ENCODE assay signal across 8 mouse cellular contexts in the genomic region with DNA sequence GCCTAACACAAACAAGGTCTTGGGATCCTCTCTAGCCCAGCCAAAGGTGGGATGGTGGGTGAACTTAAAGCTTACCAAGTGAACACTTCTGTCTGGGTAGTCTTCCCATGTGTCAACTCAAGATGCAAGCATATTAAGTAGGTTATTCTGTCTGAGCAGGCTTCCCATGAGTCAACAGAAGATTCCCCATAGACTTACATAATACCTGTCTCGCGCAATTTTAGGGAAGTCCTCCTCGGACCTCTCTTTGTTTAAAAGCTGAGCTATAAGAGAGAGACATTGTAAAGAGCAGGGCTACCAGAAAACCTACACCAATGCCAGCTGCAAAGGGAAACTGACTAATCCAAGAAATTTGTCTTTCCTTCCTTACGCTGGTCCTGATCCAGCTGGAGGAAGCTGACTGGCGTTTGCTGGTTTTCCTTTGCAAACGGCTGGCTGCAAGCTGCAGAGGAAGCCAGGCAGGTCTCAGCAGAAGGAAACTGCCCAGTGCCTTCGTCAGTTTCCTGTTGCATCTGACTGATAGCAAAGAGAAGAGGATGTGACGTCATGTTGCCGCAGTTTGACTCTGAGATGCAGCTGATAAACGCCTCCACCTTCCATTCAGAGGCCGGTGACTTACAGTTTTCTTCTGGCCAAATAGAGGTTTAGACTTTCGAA. TPM values are rescaled to one million over a fixed set of nuclear protein-coding genes. Genes with fewer than 3 reads are reported as not detected.
DNase-seq lines count a peak whose midpoint lies in the region; ATAC-seq lines count a peak whose summit lies in the region.

No protein-coding gene starts in this region.

- intact Hi-C loops in heart, postnatal 14 days (cut with DNase I) = no loop called here

- no peaks in the 10 kb centered on the region for H3K9me3 ChIP-seq in embryonic facial prominence, embryonic 13.5 days

- peaks cover 7% of the 10 kb centered on the region; the same call in 1 of the 2 replicates for H3K4me1 ChIP-seq in embryonic facial prominence, embryonic 13.5 days

- peak overlapping the region; percentile 45 for H3K27ac ChIP-seq in embryonic facial prominence, embryonic 13.5 days

- 61% methylated on average over 12 of the region's 12 CpGs for WGBS in embryonic facial prominence, embryonic 13.5 days

- no peak overlapping the region for H3K9ac ChIP-seq in embryonic facial prominence, embryonic 13.5 days

- H3K36me3 ChIP-seq in embryonic facial prominence, embryonic 13.5 days = no peaks in the 10 kb centered on the region

- DNase-seq in 3134 (ENCODE audit: extremely low read depth, insufficient read length, low spot score) = peak; percentile 53
- DNase-seq in heart, postnatal 14 days = peak; percentile 56 to 65
- peak; percentile 75 for DNase-seq in liver
- DNase-seq in naive thymus-derived CD4-positive, alpha-beta T cell, adult 2 months (ENCODE audit: low read depth) = peak; percentile 94
- no peak for DNase-seq in cerebellum, postnatal 25 days
- no peak for DNase-seq in cerebellum, adult 11 months

- no peak overlapping the region for H3K4me3 ChIP-seq in embryonic facial prominence, embryonic 13.5 days

- 0 out of 2 replicates have a peak overlapping the region, but pooled peaks have one; percentile 16 for H3K4me2 ChIP-seq in embryonic facial prominence, embryonic 13.5 days

- no peaks in the 10 kb centered on the region for H3K27me3 ChIP-seq in embryonic facial prominence, embryonic 13.5 days

- ATAC-seq in CD4-positive, CD25-positive, alpha-beta regulatory T cell, adult 4 months = peak; percentile 96
- ATAC-seq in embryonic facial prominence, embryonic 13.5 days (ENCODE audit: insufficient number of reproducible peaks, insufficient read depth, low FRiP score, low TSS enrichment, low read depth) = no peak

RNA-seq across cellular contexts. Expression of a gene that starts 36.6 kb away (rescaled TPM):
- polyA plus RNA-seq in CD4-positive, CD25-positive, alpha-beta regulatory T cell, adult 4 months (2017; shearing (Covaris generic)) = 10 to 100 TPM; 42.2 to 62.3 TPM
- 19.2 and 20.6 TPM in 2 replicates for polyA plus RNA-seq in embryonic facial prominence, embryonic 13.5 days (2015; fragmentation: Nextera tagmentation; extraction: Ambion mirVana)
- 10 to 100 TPM; 28.0 to 28.3 TPM for total RNA-seq in heart, postnatal 14 days (2021)

RNA-seq across cellular contexts. Expression of a gene that starts 42.7 kb away (rescaled TPM):
- 1 to 10 TPM; 1.6 to 2.3 TPM for polyA plus RNA-seq in CD4-positive, CD25-positive, alpha-beta regulatory T cell, adult 4 months (2017; shearing (Covaris generic))
- 0.07 and 0.62 TPM in 2 replicates for polyA plus RNA-seq in embryonic facial prominence, embryonic 13.5 days (2015; fragmentation: Nextera tagmentation; extraction: Ambion mirVana)
- total RNA-seq in heart, postnatal 14 days (2021) = 1 to 10 TPM in 1 of 2 experiments, under 1 TPM in 1; 1.00 to 1.8 TPM

Comparison
In these comparisons a context has a peak if more than half of its experiments do, and no peak if none do; other contexts are left out.
1. DNase-seq: peak in 3134 (single experiment), heart, postnatal 14 days (2 of 2), liver (single experiment) and naive thymus-derived CD4-positive, alpha-beta T cell, adult 2 months (single experiment); none in cerebellum, postnatal 25 days (0 of 2) and cerebellum, adult 11 months (single experiment).